Mouse (Mus musculus) erythroblast, embryonic 14.5 days (primary cell): ENCODE results near the gene Crb3.

Experiments
- GATA1 ChIP-seq: IDR thresholded peaks from 2 replicates; pipeline ENCODE4 v1.6.1; 2012; ENCODE audit warnings: low read length, inconsistent platforms, mixed read lengths
- TAL1 ChIP-seq: IDR thresholded peaks from 3 replicates; pipeline ENCODE4 v1.6.1; 2012; ENCODE audit warnings: low read length, inconsistent platforms, mixed read lengths

DNA sequence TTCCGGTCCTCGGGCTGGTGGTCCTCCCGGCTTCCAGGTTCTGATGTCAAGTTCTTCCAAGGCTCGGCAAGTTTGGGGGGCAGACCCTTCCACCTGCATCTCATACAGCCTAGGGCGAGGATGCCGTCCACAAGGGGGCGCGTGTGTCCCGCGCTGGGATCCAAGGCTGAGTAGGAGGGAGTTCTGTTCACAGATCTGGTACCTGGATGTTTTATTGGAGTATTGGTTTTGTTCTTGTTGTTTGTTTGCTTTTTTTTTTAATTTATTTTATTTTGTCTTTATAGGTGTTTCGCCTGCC lies 37.7 kb downstream of the Crb3 start:
- TF ChIP-seq GATA1 (no peak), TAL1 (no peak)
